Mouse (Mus musculus): ENCODE measurements at regions not wholly inside any gene's neighbourhood (a gene's known extent, or its start where the extent isn't known, plus 50 kb on each side); places are given as distances from the start of the nearest gene placed in this dataset.

DNA sequence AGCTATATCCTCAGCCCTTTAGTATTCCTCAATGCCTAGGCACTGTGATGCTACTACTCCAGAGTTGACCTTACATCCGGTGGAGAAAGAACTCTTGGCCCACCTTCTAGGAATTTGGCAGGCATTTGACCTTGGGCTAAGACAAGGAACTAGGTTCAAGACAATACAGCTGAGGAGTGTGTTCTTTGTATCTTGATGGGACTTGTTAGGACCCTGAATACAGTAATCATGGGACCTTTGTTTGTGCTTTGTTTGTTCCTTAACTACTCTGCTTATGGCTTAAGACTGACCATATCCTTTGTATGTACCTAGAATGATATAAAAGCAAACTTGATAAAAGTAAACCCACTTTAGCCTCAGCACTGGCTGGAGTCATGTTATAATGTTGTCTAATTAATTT, 186.7 kb downstream of the Abcc12 start:
- no peaks in the 10 kb centered on the region for H3K9me3 ChIP-seq
- H3K27ac ChIP-seq = no peak overlapping the region
- H3K4me3 ChIP-seq = no peak overlapping the region
- ATAC-seq (ENCODE audit: borderline replicate concordance, extremely low read depth, low FRiP score, low TSS enrichment) = no peak
- H3K4me2 ChIP-seq = no peak overlapping the region
- no peaks in the 10 kb centered on the region for H3K36me3 ChIP-seq
- 71% methylated on average over 1 of the region's 1 CpGs for WGBS
- H3K27me3 ChIP-seq = no peaks in the 10 kb centered on the region
- no peaks in the 10 kb centered on the region for H3K4me1 ChIP-seq
- H3K9ac ChIP-seq = no peak overlapping the region

DNA sequence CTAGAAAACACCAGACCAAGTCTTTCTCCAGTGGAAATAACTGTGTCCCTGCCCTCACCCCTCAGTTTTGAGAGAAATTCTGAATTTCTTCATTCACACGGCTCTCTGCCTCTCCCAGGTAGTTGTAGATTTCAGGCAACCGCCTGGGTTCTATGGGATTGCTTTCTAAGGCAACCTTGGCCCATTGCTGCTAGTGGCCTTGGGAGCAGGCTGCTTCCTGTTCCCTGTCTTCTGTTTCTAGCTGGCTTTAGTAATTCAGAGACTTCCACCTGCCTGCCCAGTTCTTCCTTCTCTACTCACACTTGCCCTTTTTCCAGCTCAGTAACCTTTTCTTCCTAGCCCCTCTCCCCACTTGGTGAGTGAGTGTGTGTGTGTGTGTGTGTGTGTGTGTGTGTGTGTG, 187.1 kb downstream of the Abcc12 start:
- no peak for ATAC-seq (ENCODE audit: borderline replicate concordance, extremely low read depth, low FRiP score, low TSS enrichment)
- Histone ChIP-seq H3K9ac (no peak overlapping the region), H3K4me1 (no peaks in the 10 kb centered on the region), H3K27ac (no peak overlapping the region), H3K9me3 (no peaks in the 10 kb centered on the region), H3K36me3 (no peaks in the 10 kb centered on the region), H3K4me3 (no peak overlapping the region), H3K27me3 (no peaks in the 10 kb centered on the region), H3K4me2 (no peak overlapping the region)
- WGBS = 82% methylated on average over 2 of the region's 2 CpGs

DNA sequence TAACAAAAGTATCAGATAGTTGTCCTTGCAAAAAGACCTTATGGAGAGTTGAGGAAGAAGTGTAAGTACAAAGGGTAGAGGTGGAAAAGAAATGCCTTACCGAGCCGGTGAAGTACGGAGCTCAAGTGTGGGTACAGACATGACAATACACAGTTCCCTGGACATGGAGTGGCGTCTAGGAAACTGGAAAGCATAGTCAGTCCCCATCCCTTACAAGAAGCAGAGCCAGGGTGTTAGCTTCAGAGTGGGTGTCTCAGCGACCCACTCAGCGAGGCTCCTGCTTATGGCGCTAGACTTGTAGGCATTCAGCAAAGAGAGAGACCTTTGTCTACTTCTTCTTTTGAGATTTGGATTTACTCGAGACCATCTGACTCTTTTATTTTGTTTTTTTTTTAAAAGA, 189.8 kb downstream of the Abcc12 start:
- H3K27ac ChIP-seq = no peak overlapping the region
- no peaks in the 10 kb centered on the region for H3K9me3 ChIP-seq
- H3K36me3 ChIP-seq = no peaks in the 10 kb centered on the region
- no peaks in the 10 kb centered on the region for H3K27me3 ChIP-seq
- 80% methylated on average over 8 of the region's 8 CpGs for WGBS
- no peak for ATAC-seq (ENCODE audit: borderline replicate concordance, extremely low read depth, low FRiP score, low TSS enrichment)
- no peaks in the 10 kb centered on the region for H3K4me1 ChIP-seq
- H3K4me2 ChIP-seq = no peak overlapping the region
- no peak overlapping the region for H3K4me3 ChIP-seq
- H3K9ac ChIP-seq = no peak overlapping the region

DNA sequence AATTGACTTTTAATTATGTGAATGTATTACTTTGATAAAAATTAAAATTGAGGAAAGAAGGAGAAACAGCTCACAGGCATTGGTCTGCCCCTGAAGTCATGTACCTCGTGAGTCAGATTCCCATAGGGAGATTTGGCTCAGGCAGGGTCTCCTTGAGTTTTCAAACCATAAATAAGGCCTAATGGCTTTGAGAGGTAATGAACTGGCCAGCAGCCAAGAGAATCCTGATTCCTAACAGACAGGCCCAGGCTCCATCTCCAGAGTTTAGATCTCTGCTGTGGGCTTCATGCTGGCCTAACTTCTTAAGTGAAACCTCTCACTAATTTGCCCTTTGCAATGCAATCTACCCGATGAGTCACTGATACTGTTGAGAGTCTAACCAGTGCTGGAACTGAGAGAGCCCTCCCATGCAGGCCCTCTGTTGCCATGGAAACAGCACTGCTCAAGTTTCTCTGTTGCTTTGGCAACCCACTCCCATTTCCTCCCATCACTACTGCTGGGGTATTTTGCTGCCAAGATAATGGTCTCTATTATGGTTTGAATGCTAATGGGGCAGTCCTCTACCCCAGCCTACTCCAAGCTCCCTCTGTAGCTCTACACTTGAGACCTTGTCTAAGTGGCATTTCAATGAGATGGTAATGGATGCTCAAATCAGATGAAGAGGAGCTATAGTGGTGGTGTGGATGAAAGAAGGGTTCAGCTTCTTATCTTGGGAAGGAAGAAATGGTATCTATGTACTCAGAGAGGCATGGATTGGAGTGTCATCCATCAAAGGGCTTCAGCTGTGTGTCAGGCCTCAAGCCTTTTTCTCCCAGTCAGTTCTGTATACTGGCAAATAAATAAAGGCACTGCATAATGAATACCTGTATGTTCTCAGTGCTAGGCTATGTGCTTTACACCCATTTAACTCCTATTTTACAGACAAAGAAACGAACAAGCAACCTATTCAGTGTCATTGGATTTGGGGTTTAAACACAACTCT, 190.5 kb downstream of the Abcc12 start:
- no peak for ATAC-seq (ENCODE audit: borderline replicate concordance, extremely low read depth, low FRiP score, low TSS enrichment)
- no peaks in the 10 kb centered on the region for H3K27me3 ChIP-seq
- 41% methylated on average over 3 of the region's 3 CpGs for WGBS
- no peaks in the 10 kb centered on the region for H3K4me1 ChIP-seq
- no peaks in the 10 kb centered on the region for H3K36me3 ChIP-seq
- H3K27ac ChIP-seq = no peak overlapping the region
- H3K4me2 ChIP-seq = no peak overlapping the region
- no peak overlapping the region for H3K4me3 ChIP-seq
- H3K9ac ChIP-seq = no peak overlapping the region
- H3K9me3 ChIP-seq = no peaks in the 10 kb centered on the region

DNA sequence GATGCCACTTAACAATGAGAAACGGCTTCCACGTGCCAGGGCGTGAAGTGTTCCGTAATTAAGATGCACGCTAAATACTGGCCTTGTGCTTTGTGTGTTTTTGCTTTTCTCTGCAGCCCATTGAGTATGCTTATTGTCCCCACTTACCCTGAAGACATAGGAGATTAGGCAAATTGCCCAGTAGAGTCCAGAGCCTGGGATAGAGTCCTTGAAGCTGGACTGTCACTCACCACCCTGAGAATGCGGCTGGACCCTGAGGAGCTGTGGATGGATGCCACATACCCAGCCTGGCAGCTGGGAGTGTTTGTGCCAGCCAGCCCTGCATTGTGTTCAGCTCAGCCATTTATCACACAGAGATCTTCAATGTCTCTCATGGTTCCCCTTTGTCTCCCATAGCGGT, 195.2 kb downstream of the Abcc12 start:
- no peaks in the 10 kb centered on the region for H3K27me3 ChIP-seq
- no peak overlapping the region for H3K9ac ChIP-seq
- 78% methylated on average over 7 of the region's 7 CpGs for WGBS

DNA sequence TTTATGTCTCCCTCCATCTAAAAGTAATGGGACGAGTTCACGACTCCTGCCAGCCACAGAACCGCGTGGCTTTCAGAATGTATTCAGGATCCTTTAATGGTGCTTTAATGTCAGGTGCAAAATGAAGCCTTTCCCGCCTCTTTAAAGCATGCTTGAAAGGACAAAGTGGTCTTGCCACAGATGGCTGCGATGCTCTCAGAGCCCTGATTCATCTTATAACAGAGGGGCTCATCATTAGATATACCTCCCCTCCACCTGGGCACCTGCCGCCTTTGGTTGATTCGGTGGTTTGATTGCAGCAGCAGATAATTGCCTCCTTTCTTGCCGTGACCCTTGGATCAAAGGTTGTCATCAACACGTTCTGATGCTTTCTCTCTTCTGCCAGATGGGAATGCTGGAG, 198.5 kb downstream of the Abcc12 start:
- no peaks in the 10 kb centered on the region for H3K36me3 ChIP-seq
- WGBS = 85% methylated on average over 10 of the region's 10 CpGs
- no peak overlapping the region for H3K4me2 ChIP-seq
- no peak for ATAC-seq (ENCODE audit: borderline replicate concordance, extremely low read depth, low FRiP score, low TSS enrichment)
- no peak overlapping the region for H3K4me3 ChIP-seq
- H3K9ac ChIP-seq = no peak overlapping the region
- no peaks in the 10 kb centered on the region for H3K4me1 ChIP-seq
- no peaks in the 10 kb centered on the region for H3K9me3 ChIP-seq
- no peak overlapping the region for H3K27ac ChIP-seq
- H3K27me3 ChIP-seq = no peaks in the 10 kb centered on the region

More for the DNA sequence above, 195.2 kb downstream of the Abcc12 start:
- H3K4me2 ChIP-seq = no peak overlapping the region
- no peaks in the 10 kb centered on the region for H3K4me1 ChIP-seq
- no peak overlapping the region for H3K27ac ChIP-seq
- no peak for ATAC-seq (ENCODE audit: borderline replicate concordance, extremely low read depth, low FRiP score, low TSS enrichment)
- H3K9me3 ChIP-seq = no peaks in the 10 kb centered on the region
- no peak overlapping the region for H3K4me3 ChIP-seq
- no peaks in the 10 kb centered on the region for H3K36me3 ChIP-seq

DNA sequence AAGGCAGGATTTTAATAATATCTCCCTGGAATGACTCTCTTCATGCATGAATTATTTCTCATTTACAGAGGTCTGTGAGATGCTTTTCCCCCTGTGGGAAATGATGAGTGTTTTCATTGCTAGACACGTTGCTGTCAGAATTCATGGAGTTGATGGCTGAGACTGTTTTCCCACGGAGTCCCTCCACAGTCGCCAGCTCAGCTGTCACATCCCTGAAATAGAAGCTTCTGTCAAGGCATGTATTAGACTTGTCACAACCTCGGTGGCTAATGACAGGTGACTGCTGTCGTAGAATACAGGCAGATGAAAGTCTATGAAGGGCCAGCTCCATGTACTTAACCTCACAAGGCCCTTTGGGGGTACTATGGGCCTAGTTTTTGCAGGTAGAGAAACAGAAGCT, 212.4 kb downstream of the Abcc12 start:
- ATAC-seq (ENCODE audit: borderline replicate concordance, extremely low read depth, low FRiP score, low TSS enrichment) = no peak
- no peaks in the 10 kb centered on the region for H3K9me3 ChIP-seq
- 54% methylated on average over 5 of the region's 5 CpGs for WGBS
- H3K4me1 ChIP-seq = no peaks in the 10 kb centered on the region
- H3K27ac ChIP-seq = no peak overlapping the region
- H3K4me3 ChIP-seq = no peak overlapping the region
- no peaks in the 10 kb centered on the region for H3K36me3 ChIP-seq
- H3K9ac ChIP-seq = no peak overlapping the region
- no peaks in the 10 kb centered on the region for H3K27me3 ChIP-seq
- H3K4me2 ChIP-seq = no peak overlapping the region

DNA sequence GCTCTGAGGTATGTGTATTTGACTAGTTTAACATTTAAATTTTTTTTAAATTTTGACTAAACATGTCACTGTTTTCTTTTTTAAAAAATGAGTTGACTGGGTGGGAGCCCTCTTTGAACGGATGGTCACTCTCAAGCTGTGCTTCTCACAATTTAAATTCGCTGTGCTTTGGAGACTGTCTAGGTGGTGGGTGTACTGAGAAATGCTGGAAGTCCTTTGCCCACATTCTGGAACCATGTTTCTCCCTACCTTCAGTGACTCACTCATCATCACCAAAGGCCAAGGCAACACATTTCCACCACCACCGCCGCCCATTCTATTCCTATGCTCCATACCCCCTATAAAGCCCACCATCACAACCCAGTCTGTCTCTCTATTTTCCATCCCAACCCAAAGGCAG, 213.8 kb downstream of the Abcc12 start:
- no peaks in the 10 kb centered on the region for H3K4me1 ChIP-seq
- H3K4me2 ChIP-seq = no peak overlapping the region
- H3K27me3 ChIP-seq = no peaks in the 10 kb centered on the region
- no peak overlapping the region for H3K4me3 ChIP-seq
- no peak for ATAC-seq (ENCODE audit: borderline replicate concordance, extremely low read depth, low FRiP score, low TSS enrichment)
- WGBS = 84% methylated on average over 4 of the region's 4 CpGs
- H3K9ac ChIP-seq = no peak overlapping the region
- no peaks in the 10 kb centered on the region for H3K36me3 ChIP-seq
- H3K9me3 ChIP-seq = no peaks in the 10 kb centered on the region
- H3K27ac ChIP-seq = no peak overlapping the region

DNA sequence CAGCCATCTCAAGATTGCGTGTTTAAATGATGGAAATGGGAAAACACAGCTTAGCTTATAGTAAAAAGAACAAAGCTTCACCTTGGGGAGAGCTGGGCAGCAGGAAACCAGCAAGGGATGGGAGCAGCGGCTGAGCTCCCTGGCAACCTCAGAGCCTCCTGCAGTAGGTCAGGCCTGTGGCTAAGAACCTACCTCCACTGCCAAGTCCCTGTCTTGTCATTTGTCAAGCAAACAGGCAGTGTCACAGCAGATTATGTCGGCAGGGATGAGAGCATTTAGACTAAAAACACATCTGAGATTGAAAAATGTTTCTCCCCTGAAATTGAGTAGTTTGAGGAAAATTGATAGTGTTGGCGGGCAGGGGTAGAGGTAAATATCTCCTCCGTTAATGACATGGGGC, 214.8 kb downstream of the Abcc12 start:
- WGBS = 73% methylated on average over 5 of the region's 5 CpGs
- no peak for ATAC-seq (ENCODE audit: borderline replicate concordance, extremely low read depth, low FRiP score, low TSS enrichment)

DNA sequence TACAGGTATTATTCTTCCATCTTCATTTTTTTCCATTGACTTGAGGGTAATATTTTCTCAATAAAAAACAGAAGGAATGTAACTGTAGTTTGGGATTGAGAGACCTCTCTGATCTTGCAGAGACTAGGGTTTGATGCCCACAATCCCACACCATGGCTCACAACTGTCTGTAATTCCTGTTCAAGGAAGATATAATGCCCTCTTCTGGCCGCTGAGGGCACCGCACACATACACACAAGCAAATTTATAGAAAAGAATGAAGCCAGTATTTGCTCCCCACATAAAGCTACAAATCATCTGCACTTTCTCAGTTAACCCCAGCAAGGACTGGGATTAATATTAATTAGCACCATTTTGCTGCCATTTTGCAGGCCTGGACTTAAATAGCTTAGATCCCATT, 215.6 kb downstream of the Abcc12 start:
- no peak for ATAC-seq (ENCODE audit: borderline replicate concordance, extremely low read depth, low FRiP score, low TSS enrichment)
- Histone ChIP-seq H3K27ac (no peak overlapping the region), H3K4me1 (no peaks in the 10 kb centered on the region), H3K4me3 (no peak overlapping the region), H3K4me2 (no peak overlapping the region), H3K9ac (no peak overlapping the region), H3K27me3 (no peaks in the 10 kb centered on the region), H3K36me3 (no peaks in the 10 kb centered on the region), H3K9me3 (no peaks in the 10 kb centered on the region)
- 41% methylated on average over 2 of the region's 2 CpGs for WGBS

More for the DNA sequence above, 214.8 kb downstream of the Abcc12 start:
- no peak overlapping the region for H3K9ac ChIP-seq
- no peaks in the 10 kb centered on the region for H3K27me3 ChIP-seq
- H3K4me2 ChIP-seq = no peak overlapping the region
- H3K27ac ChIP-seq = no peak overlapping the region
- no peaks in the 10 kb centered on the region for H3K9me3 ChIP-seq
- H3K36me3 ChIP-seq = no peaks in the 10 kb centered on the region
- no peak overlapping the region for H3K4me3 ChIP-seq
- H3K4me1 ChIP-seq = no peaks in the 10 kb centered on the region

DNA sequence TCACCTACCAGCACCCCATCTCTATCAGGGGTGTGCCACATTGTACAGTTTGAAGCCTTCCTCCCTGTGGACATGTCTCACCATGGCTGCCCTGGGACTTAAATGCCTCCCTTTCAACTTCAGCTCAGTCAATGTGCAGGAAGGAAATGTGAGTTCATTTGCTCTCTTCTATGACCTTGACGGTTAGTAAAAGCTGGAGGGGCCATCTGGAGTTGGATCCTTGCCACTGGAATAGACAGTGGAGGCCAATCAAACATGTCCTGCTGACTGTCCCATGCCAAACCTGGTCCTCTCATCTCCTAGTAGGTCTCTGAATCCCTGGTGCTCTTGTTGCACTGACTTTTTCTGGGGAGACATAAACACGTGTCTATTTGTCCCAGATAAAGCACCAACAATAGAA, 220.2 kb downstream of the Abcc12 start:
- WGBS = 33% methylated on average over 2 of the region's 2 CpGs
- Histone ChIP-seq H3K27ac (no peak overlapping the region), H3K36me3 (no peaks in the 10 kb centered on the region), H3K4me3 (no peak overlapping the region), H3K4me2 (no peak overlapping the region), H3K4me1 (no peaks in the 10 kb centered on the region), H3K27me3 (no peaks in the 10 kb centered on the region), H3K9me3 (no peaks in the 10 kb centered on the region), H3K9ac (no peak overlapping the region)
- ATAC-seq (ENCODE audit: borderline replicate concordance, extremely low read depth, low FRiP score, low TSS enrichment) = no peak

DNA sequence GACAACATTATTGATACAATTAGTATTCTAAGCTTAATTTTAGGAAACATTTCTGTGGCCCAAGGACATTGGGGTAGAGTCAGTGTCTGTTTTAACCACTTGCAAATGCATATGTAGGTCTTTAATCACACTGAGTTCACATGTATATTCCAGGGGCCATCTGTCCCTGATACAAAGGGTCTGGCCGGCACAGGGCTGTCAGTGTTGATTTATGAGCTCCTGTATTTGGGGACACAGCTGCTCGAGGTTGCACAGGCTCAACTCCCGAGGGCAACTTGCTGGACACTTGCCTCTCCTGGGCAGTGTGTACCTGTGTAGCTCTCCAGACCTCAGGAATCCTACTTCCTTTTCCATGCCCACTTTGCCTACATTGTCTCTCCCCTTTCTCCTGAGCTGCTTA, 221.0 kb downstream of the Abcc12 start:
- Histone ChIP-seq H3K4me1 (no peaks in the 10 kb centered on the region), H3K9ac (no peak overlapping the region), H3K4me2 (no peak overlapping the region), H3K27me3 (no peaks in the 10 kb centered on the region), H3K9me3 (no peaks in the 10 kb centered on the region), H3K4me3 (no peak overlapping the region), H3K27ac (no peak overlapping the region), H3K36me3 (no peaks in the 10 kb centered on the region)
- no peak for ATAC-seq (ENCODE audit: borderline replicate concordance, extremely low read depth, low FRiP score, low TSS enrichment)
- WGBS = 6% methylated on average over 3 of the region's 3 CpGs

All from lung, embryonic 15.5 days (tissue).